Mouse (Mus musculus) bone marrow macrophage, adult 2 months (primary cell): Measurements from ENCODE around the gene Psen2. TPM values are rescaled to one million over a fixed set of nuclear protein-coding genes. Genes with fewer than 3 reads are reported as not detected.

Experiments used
- H3K27ac ChIP-seq: 2 replicates; pipeline ENCODE4 v1.5.1; 2012; ENCODE audit warnings: low read depth, low read length; ENCODE audit not compliant: insufficient read depth
- H3K4me1 ChIP-seq: 2 replicates; pipeline ENCODE4 v1.6.1; 2012; ENCODE audit warnings: low read length; ENCODE audit not compliant: control insufficient read depth, insufficient read depth
- H3K4me3 ChIP-seq: 2 replicates; pipeline ENCODE4 v1.5.1; 2012; ENCODE audit warnings: mild to moderate bottlenecking, low read length, moderate library complexity; ENCODE audit not compliant: insufficient read depth
- CTCF ChIP-seq: IDR thresholded peaks from 2 replicates; pipeline ENCODE4 v1.5.1; 2012; ENCODE audit warnings: low read depth, mild to moderate bottlenecking, low read length, moderate library complexity
- POLR2A ChIP-seq: IDR thresholded peaks from 2 replicates; pipeline ENCODE4 v1.6.1; 2012; ENCODE audit warnings: mild to moderate bottlenecking, low read depth, low read length, borderline replicate concordance
- polyA plus RNA-seq: library from polyadenylated mRNA; stranded (reverse); fragments of >200 nt; gene quantifications from 2 replicates; pipeline ENCODE4 v1.2.4, GENCODE M21; 2012; ENCODE audit not compliant: missing spikeins, insufficient read depth, insufficient read length

Gene Psen2
- polyA plus RNA-seq, 1 experiment = 70.9 TPM

- Histone ChIP-seq H3K4me1 (0 out of 2 replicates have a peak, but pooled peaks cover 4% of the 10 kb centered on the region), H3K27ac (no peak overlapping the region), H3K4me3 (no peak overlapping the region)
- no peak for TF ChIP-seq POLR2A
- TF ChIP-seq CTCF = no peak
Observed at GRCm38 (mm10) chr1:180277563-180277962, 14.3 kb upstream of the Psen2 start.

GRCm38 (mm10) chr1:180274725-180275308, 11.6 kb upstream of the Psen2 start:
- H3K4me3 ChIP-seq = no peak overlapping the region
- no peak overlapping the region for H3K27ac ChIP-seq
- no peak for TF ChIP-seq CTCF
- no peak for TF ChIP-seq POLR2A
- 0 out of 2 replicates have a peak, but pooled peaks cover 2% of the 10 kb centered on the region for H3K4me1 ChIP-seq

GRCm38 (mm10) chr1:180269033-180269432, 5.8 kb upstream of the Psen2 start:
- H3K27ac ChIP-seq = no peak overlapping the region
- TF ChIP-seq CTCF (no peak), POLR2A (no peak)
- no peak overlapping the region for H3K4me3 ChIP-seq
- peaks cover 21% of the 10 kb centered on the region for H3K4me1 ChIP-seq

- Histone ChIP-seq H3K4me1 (peaks cover 25% of the 10 kb centered on the region), H3K27ac (no peak overlapping the region), H3K4me3 (no peak overlapping the region)
- TF ChIP-seq POLR2A (0 out of 2 replicates have a peak, but pooled peaks have one; percentile 3), CTCF (peak; percentile 100)
Observed at GRCm38 (mm10) chr1:180268249-180269031, 5.2 kb upstream of the Psen2 start.

GRCm38 (mm10) chr1:180267151-180267550, 3.9 kb upstream of the Psen2 start:
- no peak for TF ChIP-seq POLR2A
- TF ChIP-seq CTCF = no peak
- Histone ChIP-seq H3K27ac (no peak overlapping the region), H3K4me1 (peaks cover 31% of the 10 kb centered on the region), H3K4me3 (no peak overlapping the region)

GRCm38 (mm10) chr1:180265399-180265798, 2.2 kb upstream of the Psen2 start:
- Histone ChIP-seq H3K4me3 (no peak overlapping the region), H3K27ac (no peak overlapping the region), H3K4me1 (peaks cover 46% of the 10 kb centered on the region)
- TF ChIP-seq POLR2A = no peak
- no peak for TF ChIP-seq CTCF

GRCm38 (mm10) chr1:180264851-180265250, 1.6 kb upstream of the Psen2 start:
- Histone ChIP-seq H3K4me3 (no peak overlapping the region), H3K27ac (no peak overlapping the region), H3K4me1 (peaks cover 49% of the 10 kb centered on the region)
- TF ChIP-seq CTCF (no peak), POLR2A (no peak)

- Histone ChIP-seq H3K4me1 (peaks cover 54% of the 10 kb centered on the region), H3K4me3 (no peak overlapping the region), H3K27ac (peak overlapping the region; percentile 80)
- TF ChIP-seq CTCF (no peak), POLR2A (no peak)
Observed at GRCm38 (mm10) chr1:180264389-180264788, 1.2 kb upstream of the Psen2 start.

GRCm38 (mm10) chr1:180261857-180262570, 1.2 kb downstream of the Psen2 start:
- H3K4me3 ChIP-seq = no peak overlapping the region
- TF ChIP-seq POLR2A (no peak), CTCF (no peak)
- H3K27ac ChIP-seq = peak overlapping the region; percentile 80
- H3K4me1 ChIP-seq = peaks cover 55% of the 10 kb centered on the region
